Mouse (Mus musculus): ENCODE results near the gene Ostf1. TPM values are rescaled to one million over a fixed set of nuclear protein-coding genes. Genes with fewer than 3 reads are reported as not detected.

Ostf1 gene
- polyA plus RNA-seq, 1 experiment from 2014 or later = 125 TPM

GRCm38 (mm10) chr19:18644084-18644483 lies 12.5 kb upstream of the Ostf1 start:
- H3K36me3 ChIP-seq = 0 out of 2 replicates have a peak, but pooled peaks cover 5% of the 10 kb centered on the region
- no peak overlapping the region for H3K4me3 ChIP-seq (replicated peaks)
- H3K4me1 ChIP-seq = 0 out of 2 replicates have a peak, but pooled peaks cover 7% of the 10 kb centered on the region
- H3K9me3 ChIP-seq (replicated peaks) = no peaks in the 10 kb centered on the region
- WGBS = 80% methylated on average over 6 of the region's 6 CpGs
- no peak for ATAC-seq (ENCODE audit: insufficient number of reproducible peaks, low FRiP score, low TSS enrichment, low read depth)
- no peak overlapping the region for H3K4me2 ChIP-seq (replicated peaks)
- no peak overlapping the region for H3K27ac ChIP-seq (replicated peaks)
- H3K9ac ChIP-seq = no peak overlapping the region
- no peaks in the 10 kb centered on the region for H3K27me3 ChIP-seq

- H3K9ac ChIP-seq = no peak overlapping the region
- H3K9me3 ChIP-seq (replicated peaks) = no peaks in the 10 kb centered on the region
- no peak overlapping the region for H3K4me3 ChIP-seq (replicated peaks)
- no peak overlapping the region for H3K27ac ChIP-seq (replicated peaks)
- 51% methylated on average over 4 of the region's 4 CpGs for WGBS
- H3K4me2 ChIP-seq (replicated peaks) = no peak overlapping the region
- H3K27me3 ChIP-seq = no peaks in the 10 kb centered on the region
- no peak for ATAC-seq (ENCODE audit: insufficient number of reproducible peaks, low FRiP score, low TSS enrichment, low read depth)
- 0 out of 2 replicates have a peak, but pooled peaks cover 7% of the 10 kb centered on the region for H3K4me1 ChIP-seq
- H3K36me3 ChIP-seq = 0 out of 2 replicates have a peak, but pooled peaks cover 5% of the 10 kb centered on the region
Observed at GRCm38 (mm10) chr19:18643411-18643810, 11.8 kb upstream of the Ostf1 start.

GRCm38 (mm10) chr19:18641001-18641400 lies 9.4 kb upstream of the Ostf1 start:
- no peaks in the 10 kb centered on the region for H3K9me3 ChIP-seq (replicated peaks)
- no peak overlapping the region for H3K4me2 ChIP-seq (replicated peaks)
- H3K4me3 ChIP-seq (replicated peaks) = no peak overlapping the region
- ATAC-seq (ENCODE audit: insufficient number of reproducible peaks, low FRiP score, low TSS enrichment, low read depth) = no peak
- 0 out of 2 replicates have a peak overlapping the region, but pooled peaks have one; percentile 34 for H3K27ac ChIP-seq (replicated peaks)
- WGBS = 28% methylated on average over 4 of the region's 4 CpGs
- no peaks in the 10 kb centered on the region for H3K27me3 ChIP-seq
- no peak overlapping the region for H3K9ac ChIP-seq
- 0 out of 2 replicates have a peak, but pooled peaks cover 7% of the 10 kb centered on the region for H3K4me1 ChIP-seq
- 0 out of 2 replicates have a peak, but pooled peaks cover 5% of the 10 kb centered on the region for H3K36me3 ChIP-seq

GRCm38 (mm10) chr19:18639552-18639951 lies 7.9 kb upstream of the Ostf1 start:
- Histone ChIP-seq H3K36me3 (no peaks in the 10 kb centered on the region), H3K9ac (no peak overlapping the region), H3K27ac (replicated peaks) (no peak overlapping the region), H3K4me3 (replicated peaks) (no peak overlapping the region), H3K4me2 (replicated peaks) (no peak overlapping the region), H3K4me1 (0 out of 2 replicates have a peak, but pooled peaks cover 7% of the 10 kb centered on the region), H3K9me3 (replicated peaks) (no peaks in the 10 kb centered on the region), H3K27me3 (no peaks in the 10 kb centered on the region)
- WGBS = 28% methylated on average over 2 of the region's 2 CpGs
- no peak for ATAC-seq (ENCODE audit: insufficient number of reproducible peaks, low FRiP score, low TSS enrichment, low read depth)

GRCm38 (mm10) chr19:18638949-18639348 lies 7.3 kb upstream of the Ostf1 start:
- Histone ChIP-seq H3K36me3 (no peaks in the 10 kb centered on the region), H3K9ac (no peak overlapping the region), H3K27ac (replicated peaks) (no peak overlapping the region), H3K4me3 (replicated peaks) (no peak overlapping the region), H3K27me3 (no peaks in the 10 kb centered on the region), H3K4me2 (replicated peaks) (no peak overlapping the region), H3K9me3 (replicated peaks) (no peaks in the 10 kb centered on the region), H3K4me1 (0 out of 2 replicates have a peak, but pooled peaks cover 7% of the 10 kb centered on the region)
- 64% methylated on average over 5 of the region's 5 CpGs for WGBS
- ATAC-seq (ENCODE audit: insufficient number of reproducible peaks, low FRiP score, low TSS enrichment, low read depth) = no peak

GRCm38 (mm10) chr19:18637954-18638353 lies 6.3 kb upstream of the Ostf1 start:
- ATAC-seq (ENCODE audit: insufficient number of reproducible peaks, low FRiP score, low TSS enrichment, low read depth) = no peak
- Histone ChIP-seq H3K27me3 (no peaks in the 10 kb centered on the region), H3K9ac (no peak overlapping the region), H3K4me2 (replicated peaks) (no peak overlapping the region), H3K9me3 (replicated peaks) (no peaks in the 10 kb centered on the region), H3K4me1 (0 out of 2 replicates have a peak, but pooled peaks cover 7% of the 10 kb centered on the region), H3K27ac (replicated peaks) (no peak overlapping the region), H3K4me3 (replicated peaks) (no peak overlapping the region), H3K36me3 (no peaks in the 10 kb centered on the region)
- WGBS = 82% methylated on average over 5 of the region's 5 CpGs

GRCm38 (mm10) chr19:18632231-18633185 lies 885 bp upstream of the Ostf1 start:
- H3K4me3 ChIP-seq (replicated peaks) = peak overlapping the region; percentile 84
- H3K36me3 ChIP-seq = no peaks in the 10 kb centered on the region
- H3K4me1 ChIP-seq = peaks cover 17% of the 10 kb centered on the region
- H3K27ac ChIP-seq (replicated peaks) = peak overlapping the region; percentile 60; the same call in 1 of the 2 replicates
- H3K27me3 ChIP-seq = no peaks in the 10 kb centered on the region
- WGBS = 52% methylated on average over 13 of the region's 13 CpGs
- H3K9me3 ChIP-seq (replicated peaks) = no peaks in the 10 kb centered on the region
- no peak for ATAC-seq (ENCODE audit: insufficient number of reproducible peaks, low FRiP score, low TSS enrichment, low read depth)
- H3K9ac ChIP-seq = peak overlapping the region; percentile 54
- peak overlapping the region; percentile 81 for H3K4me2 ChIP-seq (replicated peaks)

GRCm38 (mm10) chr19:18631161-18631643 lies 421 bp downstream of the Ostf1 start:
- under 1% methylated on average over 40 of the region's 40 CpGs for whole genome bisulfite sequencing
- Histone ChIP-seq H3K9ac (peak overlapping the region; percentile 56), H3K4me2 (replicated peaks) (peak overlapping the region; percentile 81), H3K9me3 (replicated peaks) (no peaks in the 10 kb centered on the region), H3K27me3 (no peaks in the 10 kb centered on the region), H3K27ac (replicated peaks) (peak overlapping the region; percentile 90), H3K36me3 (no peaks in the 10 kb centered on the region), H3K4me3 (replicated peaks) (peak overlapping the region; percentile 84), H3K4me1 (peaks cover 17% of the 10 kb centered on the region)
- ATAC-seq (ENCODE audit: insufficient number of reproducible peaks, low FRiP score, low TSS enrichment, low read depth) = peak; percentile 46; the same call in 1 of the 2 replicates

GRCm38 (mm10) chr19:18630221-18631119 lies 1.2 kb downstream of the Ostf1 start:
- Histone ChIP-seq H3K36me3 (no peaks in the 10 kb centered on the region), H3K4me2 (replicated peaks) (peak overlapping the region; percentile 81), H3K9me3 (replicated peaks) (no peaks in the 10 kb centered on the region), H3K9ac (peak overlapping the region; percentile 56; the same call in 1 of the 2 replicates), H3K27ac (replicated peaks) (peak overlapping the region; percentile 90), H3K4me3 (replicated peaks) (peak overlapping the region; percentile 84), H3K4me1 (peaks cover 17% of the 10 kb centered on the region), H3K27me3 (no peaks in the 10 kb centered on the region)
- WGBS = 3% methylated on average over 17 of the region's 17 CpGs
- ATAC-seq (ENCODE audit: insufficient number of reproducible peaks, low FRiP score, low TSS enrichment, low read depth) = no peak

GRCm38 (mm10) chr19:18629589-18629988 lies 2.0 kb downstream of the Ostf1 start:
- Histone ChIP-seq H3K4me2 (replicated peaks) (peak overlapping the region; percentile 81; the same call in 1 of the 2 replicates), H3K4me3 (replicated peaks) (peak overlapping the region; percentile 84; the same call in 1 of the 2 replicates)

More at GRCm38 (mm10) chr19:18629589-18629988, 2.0 kb downstream of the Ostf1 start:
- H3K9ac ChIP-seq = no peak overlapping the region
- peak overlapping the region; percentile 90; the same call in 1 of the 2 replicates for H3K27ac ChIP-seq (replicated peaks)
- WGBS = 54% methylated on average over 1 of the region's 1 CpGs
- H3K27me3 ChIP-seq = no peaks in the 10 kb centered on the region
- no peak for ATAC-seq (ENCODE audit: insufficient number of reproducible peaks, low FRiP score, low TSS enrichment, low read depth)
- H3K36me3 ChIP-seq = no peaks in the 10 kb centered on the region
- H3K4me1 ChIP-seq = peaks cover 17% of the 10 kb centered on the region
- no peaks in the 10 kb centered on the region for H3K9me3 ChIP-seq (replicated peaks)

Data from embryonic facial prominence, embryonic 15.5 days (tissue).